Mouse (Mus musculus) heart, postnatal 10 days (tissue): ENCODE results near the gene Tiam2. TPM values are rescaled to one million over a fixed set of nuclear protein-coding genes. Genes with fewer than 3 reads are reported as not detected.
A peak's percentile ranks its signal among the peaks of the same experiment; 100 is the strongest.

Experiments
- DNase-seq, 2 experiments: peaks; one replicate each; pipeline ENCODE4 v3.0.0; 2021
- intact Hi-C: fragments of 180-260 bp; cut with DNase I; formaldehyde crosslinking; loops from one replicate; pipeline ENCODE4 v1.15.1; 2025
- total RNA-seq, 2 experiments: library from RNA; stranded (reverse); gene quantifications; 2 replicates each; pipeline ENCODE4 v1.2.3; 2021

The Tiam2 gene
- 1 to 10 TPM; 5.2 to 5.7 TPM for total RNA-seq

GRCm38 (mm10) chr17:3326148-3326902, at the start of gene Tiam2:
Tiam2 (plus strand) TSS chr17:3326573.
- intact Hi-C loops: loop anchor here (5.0 kb wide), 1 partner anchor 39 kb away; no protein-coding TSS in a partner anchor
- DNase-seq: peak; percentile 57 to 58

- intact Hi-C loops: no loop called here
- no peak for DNase-seq
Observed at GRCm38 (mm10) chr17:3280321-3280720, 46.1 kb upstream of the Tiam2 start.

GRCm38 (mm10) chr17:3281939-3282338, 44.4 kb upstream of the Tiam2 start:
- intact Hi-C loops: no loop called here
- DNase-seq: no peak

- intact Hi-C loops: loop anchor here (5.0 kb wide), 2 partner anchors 42 to 162 kb away; partner anchors contain the start of gene Tiam2
- peak; percentile 25 to 43 for DNase-seq
Observed at GRCm38 (mm10) chr17:3285030-3285671, 41.2 kb upstream of the Tiam2 start.

- intact Hi-C loops: loop anchor here (5.0 kb wide), 2 partner anchors 41 to 161 kb away; partner anchors contain the start of gene Tiam2
- no peak for DNase-seq
Observed at GRCm38 (mm10) chr17:3286123-3286825, 40.1 kb upstream of the Tiam2 start.

- peak; percentile 49 to 70 for DNase-seq
- intact Hi-C loops: loop anchor here (5.0 kb wide), 2 partner anchors 39 to 159 kb away; partner anchors contain the start of gene Tiam2
Observed at GRCm38 (mm10) chr17:3288341-3288740, 38.0 kb upstream of the Tiam2 start.

GRCm38 (mm10) chr17:3295097-3295496, 31.3 kb upstream of the Tiam2 start:
- peak in 1 of 2 experiments; percentile 19 for DNase-seq
- intact Hi-C loops: no loop called here

- intact Hi-C loops: no loop called here
- no peak for DNase-seq
Observed at GRCm38 (mm10) chr17:3299487-3299886, 26.9 kb upstream of the Tiam2 start.

GRCm38 (mm10) chr17:3305926-3306325, 20.4 kb upstream of the Tiam2 start:
- intact Hi-C loops: no loop called here
- peak; percentile 24 to 32 for DNase-seq

- DNase-seq: peak; percentile 77 to 79
- intact Hi-C loops: no loop called here
Observed at GRCm38 (mm10) chr17:3313711-3314624, 12.4 kb upstream of the Tiam2 start.

- no peak for DNase-seq
- intact Hi-C loops: no loop called here
Observed at GRCm38 (mm10) chr17:3314625-3315020, 11.8 kb upstream of the Tiam2 start.

GRCm38 (mm10) chr17:3315581-3315980, 10.8 kb upstream of the Tiam2 start:
- no peak for DNase-seq

GRCm38 (mm10) chr17:3326903-3327279, 518 bp downstream of the Tiam2 start:
- intact Hi-C loops: loop anchor here (5.0 kb wide), 1 partner anchor 40 kb away; no protein-coding TSS in a partner anchor
- DNase-seq: peak; percentile 13 to 20

More at GRCm38 (mm10) chr17:3315581-3315980, 10.8 kb upstream of the Tiam2 start:
- intact Hi-C loops: no loop called here

- no peak for DNase-seq
- intact Hi-C loops: loop anchor here (5.0 kb wide), 1 partner anchor 40 kb away; no protein-coding TSS in a partner anchor
Observed at GRCm38 (mm10) chr17:3327335-3327734, 962 bp downstream of the Tiam2 start.

- intact Hi-C loops: loop anchor here (5.0 kb wide), 1 partner anchor 42 kb away; no protein-coding TSS in a partner anchor
- DNase-seq: no peak
Observed at GRCm38 (mm10) chr17:3328820-3329219, 2.4 kb downstream of the Tiam2 start.

- DNase-seq: no peak
- intact Hi-C loops: loop anchor here (5.0 kb wide), 1 partner anchor 42 kb away; no protein-coding TSS in a partner anchor
Observed at GRCm38 (mm10) chr17:3329429-3329828, 3.1 kb downstream of the Tiam2 start.

- peak; percentile 61 to 62 for DNase-seq
- intact Hi-C loops: no loop called here
Observed at GRCm38 (mm10) chr17:3331721-3332461, 5.5 kb downstream of the Tiam2 start.

- DNase-seq: no peak
- intact Hi-C loops: no loop called here
Observed at GRCm38 (mm10) chr17:3336161-3336739, 9.9 kb downstream of the Tiam2 start.
